Mouse (Mus musculus): ENCODE measurements around the gene Ptger4. TPM values are rescaled to one million over a fixed set of nuclear protein-coding genes. Genes with fewer than 3 reads are reported as not detected.
A peak's percentile ranks its signal among the peaks of the same experiment; 100 is the strongest.

Ptger4 gene
- total and polyA plus RNA-seq, 3 experiments = 3.5 to 5.7 TPM; not detected in 1

GRCm38 (mm10) chr15:5186293-5186675 is 57.7 kb downstream of the Ptger4 start:
- Histone ChIP-seq H3K9ac (ENCODE audit: control insufficient read depth, low read depth, low read length, poor library complexity, severe bottlenecking) (peak overlapping the region; percentile 85), H3K79me2 (ENCODE audit: control insufficient read depth, insufficient read depth, low read length, poor library complexity) (peaks cover 3% of the 10 kb centered on the region; the same call in 1 of the 2 replicates), H3K4me3 (ENCODE audit: control insufficient read depth in 1 of 2, insufficient read depth in 1 of 2, low read depth in 2 of 2, low read length in 2 of 2) (peak overlapping the region; percentile 66 to 73), H3K27ac (ENCODE audit: control insufficient read depth, low read depth, low read length) (peak overlapping the region; percentile 92; the same call in 1 of the 2 replicates), H3K27me3 (ENCODE audit: control insufficient read depth in 1 of 2, insufficient read depth in 2 of 2, low read length in 2 of 2) (no peaks in the 10 kb centered on the region), H3K36me3 (ENCODE audit: control insufficient read depth in 1 of 2, insufficient read depth in 2 of 2, low read length in 2 of 2) (peaks cover 0 to 25% of the 10 kb centered on the region in 2 experiments; a peak in 2 of 4 replicates), H3K4me1 (ENCODE audit: control insufficient read depth in 1 of 2, insufficient read depth in 2 of 2, low read length in 2 of 2) (peaks cover 9 to 13% of the 10 kb centered on the region in 2 experiments), H3K9me3 (replicated peaks; ENCODE audit: insufficient read depth, low read length) (no peaks in the 10 kb centered on the region)
- TF ChIP-seq E2F4 (IDR thresholded peaks at IDR 0.05; ENCODE audit: borderline replicate concordance, low read depth, low read length) (no peak), JUND (IDR thresholded peaks at IDR 0.05; ENCODE audit: low read depth, low read length) (no peak), ZC3H11A (IDR thresholded peaks at IDR 0.05; ENCODE audit: low read depth, low read length) (no peak), NELFE (IDR thresholded peaks at IDR 0.05; ENCODE audit: low read depth, low read length) (no peak), POLR2AphosphoS5 (IDR thresholded peaks at IDR 0.05; ENCODE audit: borderline replicate concordance, low read depth, low read length) (no peak), ZNF384 (IDR thresholded peaks at IDR 0.05; ENCODE audit: low read depth, low read length) (no peak), NRF1 (IDR thresholded peaks at IDR 0.05; ENCODE audit: insufficient read depth, low read depth, low read length, poor library complexity, severe bottlenecking) (no peak), CHD2 (IDR thresholded peaks at IDR 0.05; ENCODE audit: low read length) (no peak), POLR2A (IDR thresholded peaks at IDR 0.05; ENCODE audit: control insufficient read depth in 1 of 2, insufficient read depth in 1 of 2, low read depth in 1 of 2, low read length in 2 of 2, poor library complexity in 1 of 2) (no peak), GATA1 (IDR thresholded peaks at IDR 0.05; ENCODE audit: low read depth, low read length) (no peak), ETS1 (IDR thresholded peaks at IDR 0.05; ENCODE audit: low read depth, low read length) (no peak), MEF2A (IDR thresholded peaks at IDR 0.05; ENCODE audit: extremely low read depth, insufficient replicate concordance, low read depth, low read length, poor library complexity, severe bottlenecking) (no peak), MYC (IDR thresholded peaks at IDR 0.05; ENCODE audit: low read depth, low read length) (no peak), RAD21 (IDR thresholded peaks at IDR 0.05; ENCODE audit: low read depth, low read length) (no peak), MXI1 (IDR thresholded peaks at IDR 0.05; ENCODE audit: low read depth, low read length) (no peak), ELF1 (IDR thresholded peaks at IDR 0.05; ENCODE audit: low read depth, low read length) (no peak)
- DNase-seq (ENCODE audit: low read depth, low spot score) = peak; percentile 47

- Histone ChIP-seq H3K4me1 (ENCODE audit: control insufficient read depth in 1 of 2, insufficient read depth in 2 of 2, low read length in 2 of 2) (peaks cover 9 to 13% of the 10 kb centered on the region in 2 experiments), H3K27ac (ENCODE audit: control insufficient read depth, low read depth, low read length) (peak within 1 kb of the TSS; percentile 92), H3K36me3 (ENCODE audit: control insufficient read depth in 1 of 2, insufficient read depth in 2 of 2, low read length in 2 of 2) (peaks cover 0 to 25% of the 10 kb centered on the region in 2 experiments; a peak in 2 of 4 replicates), H3K79me2 (ENCODE audit: control insufficient read depth, insufficient read depth, low read length, poor library complexity) (peaks cover 3% of the 10 kb centered on the region; the same call in 1 of the 2 replicates), H3K9ac (ENCODE audit: control insufficient read depth, low read depth, low read length, poor library complexity, severe bottlenecking) (peak within 1 kb of the TSS; percentile 85), H3K4me3 (ENCODE audit: control insufficient read depth in 1 of 2, insufficient read depth in 1 of 2, low read depth in 2 of 2, low read length in 2 of 2) (peak within 1 kb of the TSS; percentile 66 to 73), H3K27me3 (ENCODE audit: control insufficient read depth in 1 of 2, insufficient read depth in 2 of 2, low read length in 2 of 2) (no peaks in the 10 kb centered on the region), H3K9me3 (replicated peaks; ENCODE audit: insufficient read depth, low read length) (no peaks in the 10 kb centered on the region)
- peak; percentile 77 for DNase-seq (ENCODE audit: low read depth, low spot score)
- TF ChIP-seq ETS1 (IDR thresholded peaks at IDR 0.05; ENCODE audit: low read depth, low read length) = peak; percentile 46; the same call in 1 of the 2 replicates
- TF ChIP-seq MYB (IDR thresholded peaks at IDR 0.05; ENCODE audit: low read depth, low read length) = no peak
- no peak for TF ChIP-seq ELF1 (IDR thresholded peaks at IDR 0.05; ENCODE audit: low read depth, low read length)
- peak; percentile 68; the same call in 1 of the 2 replicates for TF ChIP-seq E2F4 (IDR thresholded peaks at IDR 0.05; ENCODE audit: borderline replicate concordance, low read depth, low read length)
- no peak; the same call in 1 of the 2 replicates for TF ChIP-seq POLR2AphosphoS2 (IDR thresholded peaks at IDR 0.05; ENCODE audit: low read length)
- TF ChIP-seq USF2 (IDR thresholded peaks at IDR 0.05; ENCODE audit: borderline replicate concordance in 1 of 2, insufficient read depth in 1 of 2, low read depth in 1 of 2, low read length in 2 of 2) = no peak
- peak; percentile 31; the same call in 1 of the 2 replicates for TF ChIP-seq ZNF384 (IDR thresholded peaks at IDR 0.05; ENCODE audit: low read depth, low read length)
- TF ChIP-seq RAD21 (IDR thresholded peaks at IDR 0.05; ENCODE audit: low read depth, low read length) = no peak
- no peak for TF ChIP-seq EP300 (IDR thresholded peaks at IDR 0.05; ENCODE audit: low read depth in 1 of 2, low read length in 2 of 2)
- TF ChIP-seq HCFC1 (IDR thresholded peaks at IDR 0.05; ENCODE audit: low read depth, low read length) = peak; percentile 94
- TF ChIP-seq UBTF (IDR thresholded peaks at IDR 0.05; ENCODE audit: borderline replicate concordance, insufficient read depth, low read depth, low read length) = no peak
- TF ChIP-seq ZMIZ1 (IDR thresholded peaks at IDR 0.05; ENCODE audit: low read depth, low read length) = no peak
- 0 out of 2 replicates have a peak, but pooled peaks have one; percentile 25 for TF ChIP-seq TCF12 (IDR thresholded peaks at IDR 0.05; ENCODE audit: low read depth, low read length)
- peak in 2 of 3 experiments; percentile 44 to 46; a peak in 5 of 6 replicates for TF ChIP-seq CTCF (IDR thresholded peaks at IDR 0.05 in 2 of 3, conservative IDR thresholded peaks at IDR 0.05 in 1 of 3; ENCODE audit: control insufficient read depth in 1 of 3, insufficient read depth in 1 of 3, low read depth in 2 of 3, low read length in 3 of 3, poor library complexity in 1 of 3, severe bottlenecking in 1 of 3)
- no peak for TF ChIP-seq SMC3 (IDR thresholded peaks at IDR 0.05; ENCODE audit: low read depth, low read length)
- TF ChIP-seq TBP (IDR thresholded peaks at IDR 0.05; ENCODE audit: low read depth, low read length) = no peak
Observed at GRCm38 (mm10) chr15:5185366-5186292, 58.4 kb downstream of the Ptger4 start, which contains the start of gene Ttc33. Ttc33 (plus strand) TSS chr15:5185525.
